Mouse (Mus musculus): ENCODE measurements at regions not wholly inside any gene's neighbourhood (a gene's known extent, or its start where the extent isn't known, plus 50 kb on each side); places are given as distances from the start of the nearest gene placed in this dataset.

GRCm38 (mm10) chr2:99060726-99061125 is 393.6 kb upstream of the Gm10800 start:
- H3K4me3 ChIP-seq: no peak overlapping the region
- WGBS: 61% methylated on average over 2 of the region's 2 CpGs
- no peaks in the 10 kb centered on the region for H3K36me3 ChIP-seq (ENCODE audit: poor library complexity, severe bottlenecking)
- no peaks in the 10 kb centered on the region for H3K9me3 ChIP-seq (replicated peaks)
- no peak overlapping the region for H3K4me2 ChIP-seq
- no peak overlapping the region for H3K27ac ChIP-seq
- no peaks in the 10 kb centered on the region for H3K4me1 ChIP-seq
- no peak overlapping the region for H3K9ac ChIP-seq
- no peak for ATAC-seq
- no peaks in the 10 kb centered on the region for H3K27me3 ChIP-seq

GRCm38 (mm10) chr2:99046557-99047233 is 379.6 kb upstream of the Gm10800 start:
- Histone ChIP-seq H3K4me2 (no peak overlapping the region), H3K9ac (no peak overlapping the region), H3K27ac (no peak overlapping the region), H3K27me3 (no peaks in the 10 kb centered on the region), H3K4me1 (no peaks in the 10 kb centered on the region), H3K36me3 (ENCODE audit: poor library complexity, severe bottlenecking) (no peaks in the 10 kb centered on the region), H3K9me3 (replicated peaks) (no peaks in the 10 kb centered on the region), H3K4me3 (no peak overlapping the region)
- WGBS: 96% methylated on average over 1 of the region's 1 CpGs
- no peak for ATAC-seq

- no peaks in the 10 kb centered on the region for H3K9me3 ChIP-seq (replicated peaks)
- H3K4me2 ChIP-seq: no peak overlapping the region
- no peak overlapping the region for H3K9ac ChIP-seq
- no peaks in the 10 kb centered on the region for H3K36me3 ChIP-seq (ENCODE audit: poor library complexity, severe bottlenecking)
- ATAC-seq: no peak
- H3K27ac ChIP-seq: no peak overlapping the region
- no peaks in the 10 kb centered on the region for H3K27me3 ChIP-seq
- no peaks in the 10 kb centered on the region for H3K4me1 ChIP-seq
- H3K4me3 ChIP-seq: no peak overlapping the region
- WGBS: 54% methylated on average over 1 of the region's 1 CpGs
Observed at GRCm38 (mm10) chr2:98996621-98997020, 329.5 kb upstream of the Gm10800 start.

GRCm38 (mm10) chr2:98995456-98995855 is 328.4 kb upstream of the Gm10800 start:
- no peaks in the 10 kb centered on the region for H3K36me3 ChIP-seq (ENCODE audit: poor library complexity, severe bottlenecking)
- no peaks in the 10 kb centered on the region for H3K4me1 ChIP-seq
- WGBS: 71% methylated on average over 1 of the region's 1 CpGs
- H3K27me3 ChIP-seq: no peaks in the 10 kb centered on the region
- peak; percentile 53; the same call in 1 of the 2 replicates for ATAC-seq
- H3K4me3 ChIP-seq: no peak overlapping the region
- no peaks in the 10 kb centered on the region for H3K9me3 ChIP-seq (replicated peaks)
- no peak overlapping the region for H3K4me2 ChIP-seq
- no peak overlapping the region for H3K27ac ChIP-seq
- no peak overlapping the region for H3K9ac ChIP-seq

- no peak overlapping the region for H3K4me2 ChIP-seq
- ATAC-seq: no peak
- H3K27me3 ChIP-seq: no peaks in the 10 kb centered on the region
- no peak overlapping the region for H3K27ac ChIP-seq
- no peaks in the 10 kb centered on the region for H3K4me1 ChIP-seq
- H3K9me3 ChIP-seq (replicated peaks): no peaks in the 10 kb centered on the region
- no peak overlapping the region for H3K9ac ChIP-seq
- H3K36me3 ChIP-seq (ENCODE audit: poor library complexity, severe bottlenecking): no peaks in the 10 kb centered on the region
- H3K4me3 ChIP-seq: no peak overlapping the region
Observed at GRCm38 (mm10) chr2:98954585-98954984, 287.5 kb upstream of the Gm10800 start.
